Comparison of ENCODE assay signal across 7 mouse cellular contexts in the genomic region with DNA sequence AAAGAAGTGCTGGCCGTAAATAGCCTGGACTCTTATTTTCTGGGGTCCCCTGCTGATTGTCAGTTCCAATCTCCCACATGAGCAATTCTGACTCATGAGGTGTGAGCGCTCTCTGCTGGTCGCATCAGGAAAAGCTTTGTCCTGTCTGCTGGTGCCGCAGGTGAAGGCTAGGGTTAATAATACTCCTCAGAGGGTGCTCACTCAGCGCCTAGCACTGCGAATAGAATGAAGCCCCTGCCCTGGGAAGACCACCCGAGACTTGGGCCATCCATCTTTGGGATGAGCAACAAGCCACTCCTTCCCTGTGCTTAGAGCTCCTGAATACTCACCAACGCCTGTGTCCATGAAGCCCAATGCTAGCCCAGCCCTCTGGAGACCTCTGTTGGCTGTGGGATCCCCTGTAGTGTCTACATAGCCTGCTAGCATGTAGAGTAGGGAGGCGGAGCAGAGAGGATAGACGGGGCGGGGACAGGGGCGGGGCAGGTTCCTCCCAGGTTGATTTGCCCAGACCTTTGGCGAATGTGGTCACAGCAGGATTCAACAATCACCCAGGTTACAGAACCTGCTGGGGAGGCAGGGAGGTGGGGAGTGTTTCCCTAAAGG. TPM values are rescaled to one million over a fixed set of nuclear protein-coding genes. Genes with fewer than 3 reads are reported as not detected.
A peak's percentile ranks its signal among the peaks of the same experiment; 100 is the strongest.
DNase-seq lines count a peak whose midpoint lies in the region; ATAC-seq lines count a peak whose summit lies in the region.

No protein-coding gene starts in this region.

- peak; percentile 79 for DNase-seq in MN1 (ENCODE audit: low spot score)
- DNase-seq in c-Kit-negative CD71-positive TER-119-positive erythroid progenitor cells, embryonic 14.5 days (ENCODE audit: low read depth, low spot score) = peak; percentile 68
- peak; percentile 77 to 82 for DNase-seq in heart, postnatal 36 days
- DNase-seq in layer of hippocampus, postnatal 10 days (ENCODE audit: low spot score in 2 of 2) = peak; percentile 84 to 85
- peak; percentile 87 for DNase-seq in lung, postnatal 36 days
- peak; percentile 64 for DNase-seq in right cerebral cortex, postnatal 25 days

- intact Hi-C loops in heart, postnatal 36 days (cut with DNase I) = loop anchor here (1.0 to 5.0 kb wide), 4 partner anchors 27 to 214 kb away; a partner anchor contains a TSS

- ATAC-seq in erythroid progenitor cell, adult 5-6 weeks (replicated peaks; ENCODE audit: low FRiP score, poor library complexity, severe bottlenecking) = peak; percentile 80

RNA-seq across cellular contexts. Expression of a gene that starts 17.3 kb away (rescaled TPM):
- total RNA-seq in erythroid progenitor cell, adult 5-6 weeks (2015; ENCODE audit: low replicate concordance) = 3.8 and 5.4 TPM in 2 replicates
- total RNA-seq in erythroid progenitor cell, adult 5-6 weeks (2017; ENCODE audit: low replicate concordance) = 1.4 and 3.5 TPM in 2 replicates
- total RNA-seq in heart, postnatal 36 days (2021) = 10 to 100 TPM; 11.4 to 11.9 TPM
- total RNA-seq in layer of hippocampus, postnatal 10 days (2021) = 10 to 100 TPM; 31.9 to 34.6 TPM

RNA-seq across cellular contexts. Expression of a gene that starts 48.8 kb away (rescaled TPM):
- total RNA-seq in erythroid progenitor cell, adult 5-6 weeks (2015; ENCODE audit: low replicate concordance) = 0.84 and 1.1 TPM in 2 replicates
- 0.13 and 0.76 TPM in 2 replicates for total RNA-seq in erythroid progenitor cell, adult 5-6 weeks (2017; ENCODE audit: low replicate concordance)
- 1 to 10 TPM; 6.1 to 6.2 TPM for total RNA-seq in heart, postnatal 36 days (2021)
- 10 to 100 TPM; 69.9 to 76.1 TPM for total RNA-seq in layer of hippocampus, postnatal 10 days (2021)

RNA-seq across cellular contexts. Expression of a gene that starts 49.9 kb away (rescaled TPM):
- 4.7 and 11.7 TPM in 2 replicates for total RNA-seq in erythroid progenitor cell, adult 5-6 weeks (2015; ENCODE audit: low replicate concordance)
- 8.1 and 11.7 TPM in 2 replicates for total RNA-seq in erythroid progenitor cell, adult 5-6 weeks (2017; ENCODE audit: low replicate concordance)
- total RNA-seq in heart, postnatal 36 days (2021) = 10 to 100 TPM; 19.7 to 20.2 TPM
- total RNA-seq in layer of hippocampus, postnatal 10 days (2021) = 10 to 100 TPM; 40.1 to 43.2 TPM

Comparison
In these comparisons a context has a peak if more than half of its experiments do, and no peak if none do; other contexts are left out.
1. Peak in every context shown above with its lines: DNase-seq and ATAC-seq.
2. RNA of a gene that starts 48.8 kb away (total RNA-seq): 69.9 to 76.1 TPM in layer of hippocampus, postnatal 10 days; 6.1 to 6.2 TPM in heart, postnatal 36 days and 0.13 to 1.1 TPM in erythroid progenitor cell, adult 5-6 weeks; every median in the first group is over 4 times any median in the second.